Mouse (Mus musculus) cerebellum, adult 11 months (tissue): ENCODE measurements around the gene Mansc4.

Source experiments
- DNase-seq: peaks from one replicate; pipeline ENCODE4 v3.0.0; 2022

Mansc4 gene

DNA sequence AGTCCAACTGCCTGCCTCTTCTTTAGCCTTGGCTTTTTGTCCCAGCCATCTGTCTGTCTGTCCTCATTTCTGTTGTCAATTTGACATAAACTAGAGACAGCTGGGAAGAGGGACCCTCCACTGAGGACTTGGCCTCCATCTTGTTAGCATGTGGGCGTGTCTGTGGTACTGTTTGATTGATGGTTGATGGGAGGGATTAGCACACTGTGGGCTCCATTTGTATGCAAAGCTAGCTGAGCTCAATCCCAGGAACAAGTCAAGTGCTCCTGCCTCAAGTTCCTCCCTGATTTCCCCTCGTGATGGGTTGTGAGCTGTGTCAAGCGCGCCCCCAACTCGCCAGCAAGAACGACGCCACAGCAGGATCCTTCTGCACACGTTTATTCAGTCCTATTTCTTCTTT lies 10.0 kb downstream of the Mansc4 start:
- DNase-seq: no peak

- DNase-seq: no peak
Measured at GRCm38 (mm10) chr6:147075808-147076387, 10.9 kb downstream of the Mansc4 start.

GRCm38 (mm10) chr6:147064944-147065261 lies 21.9 kb downstream of the Mansc4 start:
- DNase-seq: no peak

DNA sequence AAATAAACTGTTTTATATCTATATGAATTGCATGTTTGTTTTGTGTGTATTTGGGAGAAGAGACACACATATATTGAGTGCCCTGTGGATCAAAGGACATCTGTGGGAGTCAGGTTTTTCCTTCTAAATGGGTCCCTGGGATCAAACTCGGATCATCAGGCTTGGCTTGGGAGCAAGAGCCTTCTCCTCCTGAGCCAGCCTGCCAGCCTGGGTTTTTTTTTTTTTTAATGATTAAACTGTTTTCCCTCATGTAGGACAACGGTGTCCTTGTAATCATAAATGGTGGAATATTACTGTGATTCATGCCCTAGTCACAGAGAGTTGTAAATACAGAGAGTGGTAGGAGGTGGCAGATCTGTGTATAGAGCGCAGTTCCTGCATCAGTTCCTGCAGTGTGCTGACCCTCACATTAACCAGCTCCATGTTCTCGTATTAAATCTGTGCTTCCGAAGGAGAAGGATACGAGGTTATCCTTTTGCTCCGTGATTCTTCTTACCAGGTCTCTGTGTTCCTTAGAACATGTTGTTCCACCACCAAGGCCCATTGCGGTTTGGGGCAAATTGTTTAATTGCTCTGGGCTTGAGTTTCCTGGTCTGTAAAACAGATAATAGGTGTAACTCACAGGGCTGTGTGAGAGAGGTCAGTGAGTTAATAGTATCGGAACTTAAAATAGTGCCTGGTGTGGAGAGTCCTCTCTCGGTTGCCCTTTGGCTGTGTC lies 22.4 kb downstream of the Mansc4 start:
- DNase-seq: no peak

- DNase-seq: no peak
Measured at GRCm38 (mm10) chr6:147062694-147063093, 24.1 kb downstream of the Mansc4 start.

DNA sequence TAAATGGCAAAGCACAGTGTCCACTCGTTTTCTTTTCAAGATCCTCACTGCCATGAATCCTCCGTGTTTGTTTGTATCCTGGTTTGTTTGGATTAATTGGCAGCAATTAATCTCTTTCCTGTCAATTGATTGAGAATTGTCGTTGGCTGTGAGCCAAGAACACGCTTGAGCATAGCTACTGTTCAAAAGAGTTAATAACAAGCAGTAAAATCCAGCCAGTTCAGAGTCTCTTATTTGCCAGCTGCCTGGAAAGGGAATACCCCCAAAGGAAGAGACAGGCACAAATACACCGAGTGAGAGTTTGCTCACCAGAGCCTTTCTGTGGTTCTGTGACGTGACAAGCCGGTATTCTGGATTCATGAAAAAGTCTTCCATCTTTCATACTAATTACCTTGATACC lies 24.8 kb downstream of the Mansc4 start:
- DNase-seq: no peak

GRCm38 (mm10) chr6:147061630-147062029 lies 25.2 kb downstream of the Mansc4 start:
- no peak for DNase-seq

DNA sequence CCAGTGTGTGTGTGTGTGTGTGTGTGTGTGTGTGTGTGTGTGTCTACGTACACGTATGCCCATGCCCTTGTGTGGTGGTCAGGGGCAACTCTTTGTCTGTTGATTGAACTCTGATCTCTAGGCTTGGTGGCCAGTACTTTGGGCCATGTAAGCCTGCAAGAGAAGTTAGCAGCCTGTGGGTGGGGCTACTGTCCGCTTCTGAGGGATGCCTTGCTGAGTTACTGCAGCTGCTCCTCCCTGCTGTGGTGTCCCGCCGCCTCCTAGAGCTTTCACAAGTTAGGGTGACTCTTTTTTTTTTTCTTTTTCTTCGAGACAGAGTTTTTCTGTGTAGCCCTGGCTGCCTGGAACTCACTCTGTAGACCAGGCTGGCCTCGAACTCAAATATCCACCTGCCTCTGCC lies 27.5 kb downstream of the Mansc4 start:
- no peak for DNase-seq

- no peak for DNase-seq
Measured at GRCm38 (mm10) chr6:147055374-147055977, 31.4 kb downstream of the Mansc4 start.

DNA sequence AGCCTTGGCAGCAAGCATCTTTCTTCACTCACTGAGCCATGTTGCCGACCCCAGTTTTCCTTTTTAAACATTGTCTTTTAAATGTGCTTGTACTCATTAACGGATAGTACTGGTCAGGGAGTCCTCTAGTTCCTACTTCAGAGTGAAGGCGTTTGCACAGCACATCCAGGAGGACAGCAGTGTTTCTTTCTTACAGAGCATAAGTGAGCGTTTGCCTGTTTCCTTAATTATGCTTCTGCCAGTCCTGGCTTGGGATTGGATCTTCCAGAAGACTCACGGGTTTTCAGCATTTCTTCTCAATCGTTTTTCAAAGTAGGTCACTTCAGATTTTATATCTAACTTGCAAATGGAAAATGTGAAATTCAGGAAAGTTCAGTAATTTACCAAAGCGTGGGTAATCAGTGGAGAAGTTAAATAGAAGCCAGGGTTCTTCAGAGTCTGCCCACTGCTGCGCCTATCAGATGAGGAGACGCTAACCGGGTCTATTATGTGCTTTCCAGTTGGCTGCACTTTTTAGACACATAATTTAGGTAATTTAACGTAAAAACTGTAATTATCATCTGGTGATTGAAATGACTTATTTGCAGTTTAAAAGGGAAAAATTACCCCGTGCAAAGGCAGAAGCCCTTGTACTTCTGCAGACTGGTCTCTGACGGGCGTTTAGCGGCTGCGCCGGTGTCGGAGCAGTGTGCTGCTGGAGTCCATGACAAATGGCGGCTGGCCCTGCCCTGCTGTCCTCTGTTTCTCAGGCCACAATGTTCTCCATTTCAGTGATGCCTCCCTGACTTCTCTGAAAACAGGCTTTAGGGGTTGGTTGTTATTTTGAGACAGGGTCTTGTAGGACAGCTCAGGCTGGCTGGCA lies 32.8 kb downstream of the Mansc4 start:
- no peak for DNase-seq

DNA sequence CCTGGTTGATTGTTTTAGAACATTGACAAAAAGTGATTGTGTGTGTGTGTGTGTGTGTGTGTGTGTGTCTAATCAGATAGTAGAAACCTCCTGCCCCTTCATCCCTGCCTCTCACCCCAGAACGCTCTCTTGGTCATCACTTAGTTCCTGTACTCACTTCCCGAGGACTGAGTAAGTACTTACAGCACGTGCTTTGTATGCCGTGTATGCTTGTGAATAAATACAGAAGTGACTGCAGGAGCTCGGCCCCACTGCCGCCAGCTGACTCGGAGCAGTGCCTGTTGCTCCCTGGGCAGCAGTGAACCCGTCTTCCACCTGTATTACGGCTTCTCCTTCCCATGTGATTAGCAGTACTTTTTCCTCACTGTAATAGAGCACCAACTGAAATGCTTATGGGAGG lies 34.4 kb downstream of the Mansc4 start:
- no peak for DNase-seq

GRCm38 (mm10) chr6:147051666-147052065 lies 35.2 kb downstream of the Mansc4 start:
- DNase-seq: no peak

- DNase-seq: no peak
Measured at GRCm38 (mm10) chr6:147049239-147049805, 37.5 kb downstream of the Mansc4 start.

DNA sequence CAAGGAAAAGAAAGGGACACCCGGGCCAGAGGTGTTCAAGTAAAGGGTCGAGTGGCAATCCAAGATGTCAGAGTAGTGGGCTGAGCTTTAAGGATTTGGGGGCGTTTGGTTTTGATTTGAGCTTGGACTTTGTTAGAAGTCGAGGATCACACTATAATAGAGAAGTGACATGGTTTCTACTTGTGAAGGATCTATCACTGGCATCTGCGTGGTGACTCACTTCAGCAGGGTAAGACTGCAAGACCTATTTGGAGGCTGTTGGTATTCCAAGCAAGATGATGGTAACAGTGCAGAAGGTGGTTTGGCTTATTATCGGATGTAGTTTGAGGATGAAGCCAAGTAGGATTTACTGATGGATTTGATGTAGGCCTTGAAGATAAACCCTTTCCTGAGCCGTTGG lies 43.2 kb downstream of the Mansc4 start:
- DNase-seq: no peak

- peak; percentile 87 for DNase-seq
Measured at GRCm38 (mm10) chr6:147042291-147043290, 44.2 kb downstream of the Mansc4 start, which contains the start of gene Mrps35. Gene Mrps35 (plus strand): TSS chr6:147042764.

DNA sequence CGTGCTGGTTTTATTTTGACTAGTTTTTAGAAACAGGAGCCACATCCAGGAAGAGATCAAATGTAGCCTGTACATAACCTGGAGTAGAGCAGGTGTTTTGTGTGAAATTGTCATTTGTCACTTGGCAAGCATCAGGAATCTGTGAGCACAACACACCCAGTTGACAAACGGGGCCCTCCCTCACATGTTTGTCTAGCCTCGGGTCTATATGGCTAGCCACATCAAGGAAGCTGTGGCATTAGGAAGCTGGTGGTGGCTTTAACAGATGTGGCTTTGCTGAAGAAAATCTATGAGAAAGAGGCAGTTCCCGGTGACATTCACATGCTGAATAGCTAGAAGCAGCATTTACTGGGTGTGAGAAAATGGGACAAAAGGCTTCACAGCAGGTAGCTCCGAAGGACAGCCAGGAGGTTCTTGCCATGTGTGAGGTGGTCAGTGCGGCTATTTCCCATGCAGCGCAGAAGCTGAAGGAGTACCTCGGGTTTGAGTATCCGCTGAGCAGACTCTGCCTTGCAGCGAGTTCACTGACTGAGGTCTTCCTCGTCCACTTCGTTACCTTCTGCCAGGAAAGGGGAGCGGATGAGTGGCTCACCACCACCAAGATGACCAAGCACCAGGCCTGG lies 54.4 kb downstream of the Mansc4 start, which contains the start of gene Rep15:
TSS of gene Rep15 (plus strand) at position 282 of the 623 bp plus-strand sequence.
- peak; percentile 33 for DNase-seq

GRCm38 (mm10) chr6:147030096-147030885 lies 56.5 kb downstream of the Mansc4 start:
- peak; percentile 64 for DNase-seq

GRCm38 (mm10) chr6:147029591-147029990 lies 57.2 kb downstream of the Mansc4 start:
- peak; percentile 47 for DNase-seq

- DNase-seq: no peak
Measured at GRCm38 (mm10) chr6:147028396-147028795, 58.4 kb downstream of the Mansc4 start.
